Mouse (Mus musculus) limb, embryonic 11.5 days (tissue): ENCODE measurements around the gene Spaca4. TPM values are rescaled to one million over a fixed set of nuclear protein-coding genes. Genes with fewer than 3 reads are reported as not detected.
A peak's percentile ranks its signal among the peaks of the same experiment; 100 is the strongest.

Experiments used
- ATAC-seq: fragments of 200-750 bp; cut with Nextera tagmentation; 2 replicates; pipeline ENCODE4 v1.8.0; 2017; ENCODE audit warnings: low read depth; ENCODE audit not compliant: insufficient number of reproducible peaks, low FRiP score, low TSS enrichment
- DNase-seq: peaks from one replicate; pipeline ENCODE4 v3.0.0-alpha.2; 2015; ENCODE audit warnings: low spot score
- H3K27ac ChIP-seq: fragments of 300-500 bp; sonication (generic); replicated peaks from 2 replicates; pipeline ENCODE4 v1.5.1; 2014; ENCODE audit warnings: low read depth, mild to moderate bottlenecking, low read length
- H3K27me3 ChIP-seq: fragments of 300-500 bp; sonication (generic); 2 replicates; pipeline ENCODE4 v1.6.1; 2014; ENCODE audit warnings: mild to moderate bottlenecking, low read length, mixed read lengths; ENCODE audit not compliant: control insufficient read depth, insufficient read depth
- H3K36me3 ChIP-seq: fragments of 300-500 bp; sonication (generic); 2 replicates; pipeline ENCODE4 v1.6.1; 2014; ENCODE audit warnings: mild to moderate bottlenecking, low read length, moderate library complexity, mixed read lengths; ENCODE audit not compliant: control insufficient read depth, insufficient read depth
- H3K4me1 ChIP-seq: fragments of 300-500 bp; sonication (generic); 2 replicates; pipeline ENCODE4 v1.6.1; 2014; ENCODE audit warnings: low read length, mixed read lengths; ENCODE audit not compliant: control insufficient read depth, insufficient read depth
- H3K4me2 ChIP-seq: fragments of 300-500 bp; sonication (generic); 2 replicates; pipeline ENCODE4 v1.6.1; 2014; ENCODE audit warnings: low read depth, mild to moderate bottlenecking, moderate library complexity; ENCODE audit not compliant: severe bottlenecking
- H3K4me3 ChIP-seq: fragments of 300-500 bp; sonication (generic); 2 replicates; pipeline ENCODE4 v1.5.1; 2014; ENCODE audit warnings: low read depth, low read length
- H3K9ac ChIP-seq: fragments of 300-500 bp; sonication (generic); 2 replicates; pipeline ENCODE4 v1.6.1; 2014; ENCODE audit warnings: mild to moderate bottlenecking, low read length
- H3K9me3 ChIP-seq: fragments of 300-500 bp; sonication (generic); 2 replicates; pipeline ENCODE4 v1.6.1; 2016; ENCODE audit warnings: low read length; ENCODE audit not compliant: control insufficient read depth
- WGBS: fragments of 180-500 bp; shearing (Covaris S2); extraction: QIAGEN DNeasy Blood & Tissue Kit; methylation state at CpG from one replicate; pipeline ENCODE4 v1.1.7; 2014; 5-methylcytosine and 5-hydroxymethylcytosine counted together
- polyA plus RNA-seq: library from polyadenylated mRNA; unstranded; fragments of >200 nt; fragmentation: Nextera tagmentation; extraction: Ambion mirVana; gene quantifications from 2 replicates; pipeline ENCODE4 v1.2.1, GENCODE M21; 2014

Gene Spaca4
- polyA plus RNA-seq, 1 experiment from 2014 or later, result not detected

- Histone ChIP-seq H3K9me3 (no peaks in the 10 kb centered on the region), H3K36me3 (no peaks in the 10 kb centered on the region), H3K27ac (peak overlapping the region; percentile 51; the same call in 1 of the 2 replicates), H3K4me3 (peak overlapping the region; percentile 33), H3K4me1 (peaks cover 37% of the 10 kb centered on the region), H3K4me2 (peak overlapping the region; percentile 72), H3K9ac (peak overlapping the region; percentile 41), H3K27me3 (peaks cover 15% of the 10 kb centered on the region)
- WGBS, result under 1% methylated on average over 13 of the region's 13 CpGs
- ATAC-seq, result peak; percentile 41
- DNase-seq, result peak; percentile 77
Measured at GRCm38 (mm10) chr7:45704046-45704559, 21.5 kb downstream of the Spaca4 start.

- Histone ChIP-seq H3K9me3 (no peaks in the 10 kb centered on the region), H3K4me1 (peaks cover 32% of the 10 kb centered on the region), H3K27ac (peak overlapping the region; percentile 51; the same call in 1 of the 2 replicates), H3K36me3 (no peaks in the 10 kb centered on the region), H3K27me3 (peaks cover 21% of the 10 kb centered on the region), H3K4me3 (peak overlapping the region; percentile 33), H3K9ac (peak overlapping the region; percentile 41), H3K4me2 (peak overlapping the region; percentile 72; the same call in 1 of the 2 replicates)
- ATAC-seq (no peak), DNase-seq (no peak)
- WGBS, result 46% methylated on average over 12 of the region's 12 CpGs
Measured at GRCm38 (mm10) chr7:45703521-45704033, 22.0 kb downstream of the Spaca4 start.

DNA sequence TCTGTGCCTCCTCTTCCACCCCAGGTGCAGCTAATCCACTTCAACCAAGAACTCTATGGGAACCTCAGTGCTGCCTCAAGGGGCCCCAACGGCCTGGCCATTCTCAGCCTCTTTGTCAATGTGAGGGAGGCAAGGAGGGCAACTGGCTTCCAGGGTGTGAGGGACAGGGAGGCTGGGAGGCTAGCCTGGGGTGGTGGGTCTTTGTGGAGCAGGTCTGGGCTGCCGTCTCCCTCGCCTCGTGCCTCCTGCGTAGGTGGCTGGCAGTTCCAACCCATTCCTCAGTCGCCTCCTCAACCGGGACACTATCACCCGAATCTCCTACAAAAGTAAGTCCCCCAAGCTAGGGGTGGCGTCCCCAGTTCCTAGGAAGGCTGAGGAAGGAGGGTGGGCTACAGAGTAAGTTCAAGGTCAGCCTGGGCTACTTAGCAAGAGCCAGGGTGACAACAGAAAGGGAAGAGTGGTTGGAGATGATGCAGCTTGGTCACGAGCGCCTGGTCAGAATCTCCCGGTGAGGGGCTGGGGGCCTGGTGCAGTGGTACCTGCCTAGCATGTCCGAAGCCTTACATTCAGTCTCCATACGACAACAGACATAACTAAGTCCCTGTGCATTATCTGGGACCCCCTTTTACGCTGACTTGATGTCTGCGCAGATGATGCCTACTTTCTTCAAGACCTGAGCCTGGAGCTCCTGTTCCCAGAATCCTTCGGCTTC, 22.6 kb downstream of the Spaca4 start:
- peaks cover 25% of the 10 kb centered on the region for H3K27me3 ChIP-seq
- 89% methylated on average over 17 of the region's 17 CpGs for WGBS
- ATAC-seq, result no peak

GRCm38 (mm10) chr7:45702316-45702715, 23.3 kb downstream of the Spaca4 start:
- no peaks in the 10 kb centered on the region for H3K36me3 ChIP-seq
- peaks cover 21% of the 10 kb centered on the region for H3K4me1 ChIP-seq
- no peak for ATAC-seq
- WGBS, result 95% methylated on average over 11 of the region's 11 CpGs
- no peak overlapping the region for H3K4me3 ChIP-seq
- H3K9ac ChIP-seq, result no peak overlapping the region
- no peak for DNase-seq
- no peaks in the 10 kb centered on the region for H3K9me3 ChIP-seq
- H3K27ac ChIP-seq, result no peak overlapping the region
- no peak overlapping the region for H3K4me2 ChIP-seq
- peaks cover 25% of the 10 kb centered on the region for H3K27me3 ChIP-seq

More for the DNA sequence above, 22.6 kb downstream of the Spaca4 start:
- peaks cover 26% of the 10 kb centered on the region for H3K4me1 ChIP-seq
- H3K27ac ChIP-seq, result no peak overlapping the region
- H3K9me3 ChIP-seq, result no peaks in the 10 kb centered on the region
- peak overlapping the region; percentile 72; the same call in 1 of the 2 replicates for H3K4me2 ChIP-seq
- no peaks in the 10 kb centered on the region for H3K36me3 ChIP-seq
- H3K9ac ChIP-seq, result no peak overlapping the region
- H3K4me3 ChIP-seq, result no peak overlapping the region
- no peak for DNase-seq

DNA sequence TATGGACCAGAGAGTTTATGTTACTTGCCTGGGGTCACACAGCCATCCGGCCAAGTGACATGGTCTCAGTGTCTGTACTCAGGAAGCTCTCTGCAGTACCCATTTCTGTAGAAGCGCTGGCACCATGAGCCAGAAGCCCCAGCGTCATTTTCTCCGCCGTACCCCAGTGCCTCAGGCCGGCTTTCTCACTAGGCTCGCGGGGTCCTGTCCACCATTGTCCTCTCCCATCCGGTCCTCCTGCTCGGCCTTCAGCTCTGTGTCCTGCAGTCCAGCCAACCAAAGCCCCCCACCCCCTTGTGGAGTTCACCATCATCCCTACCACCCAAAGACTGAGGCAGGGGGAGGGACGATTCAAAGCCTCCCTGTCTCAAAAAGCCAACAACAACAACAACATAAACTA, 24.0 kb downstream of the Spaca4 start:
- H3K9me3 ChIP-seq, result no peaks in the 10 kb centered on the region
- WGBS, result 92% methylated on average over 11 of the region's 11 CpGs
- no peak overlapping the region for H3K27ac ChIP-seq
- no peak for DNase-seq
- ATAC-seq, result no peak
- H3K9ac ChIP-seq, result no peak overlapping the region
- no peak overlapping the region for H3K4me2 ChIP-seq
- H3K36me3 ChIP-seq, result no peaks in the 10 kb centered on the region
- H3K27me3 ChIP-seq, result peaks cover 25% of the 10 kb centered on the region
- H3K4me1 ChIP-seq, result peaks cover 21% of the 10 kb centered on the region
- no peak overlapping the region for H3K4me3 ChIP-seq

- Histone ChIP-seq H3K4me3 (0 out of 2 replicates have a peak overlapping the region, but pooled peaks have one; percentile 17), H3K9ac (peak overlapping the region; percentile 56), H3K27me3 (peaks cover 25% of the 10 kb centered on the region), H3K4me1 (peaks cover 21% of the 10 kb centered on the region), H3K4me2 (peak overlapping the region; percentile 65; the same call in 1 of the 2 replicates), H3K36me3 (no peaks in the 10 kb centered on the region), H3K27ac (no peak overlapping the region), H3K9me3 (no peaks in the 10 kb centered on the region)
- 32% methylated on average over 11 of the region's 11 CpGs for WGBS
- ATAC-seq (no peak), DNase-seq (no peak)
Measured at GRCm38 (mm10) chr7:45701072-45701471, 24.5 kb downstream of the Spaca4 start.

- Histone ChIP-seq H3K9me3 (no peaks in the 10 kb centered on the region), H3K4me1 (peaks cover 17% of the 10 kb centered on the region), H3K9ac (peak overlapping the region; percentile 56), H3K27me3 (peaks cover 25% of the 10 kb centered on the region), H3K27ac (no peak overlapping the region), H3K4me2 (peak overlapping the region; percentile 65), H3K36me3 (no peaks in the 10 kb centered on the region), H3K4me3 (peak overlapping the region; percentile 30)
- ATAC-seq, result no peak
- peak; percentile 82 for DNase-seq
- under 1% methylated on average over 20 of the region's 20 CpGs for WGBS
Measured at GRCm38 (mm10) chr7:45700301-45701015, 25.2 kb downstream of the Spaca4 start.

- Histone ChIP-seq H3K4me1 (peaks cover 14% of the 10 kb centered on the region), H3K27me3 (peaks cover 25% of the 10 kb centered on the region), H3K9ac (peak within 1 kb of the TSS; percentile 46), H3K4me3 (peak within 1 kb of the TSS; percentile 30), H3K4me2 (peak within 1 kb of the TSS; percentile 65), H3K9me3 (no peaks in the 10 kb centered on the region), H3K27ac (no peak within 1 kb of the TSS), H3K36me3 (no peaks in the 10 kb centered on the region)
- 2% methylated on average over 36 of the region's 36 CpGs for WGBS
- ATAC-seq (no peak), DNase-seq (peak; percentile 48)
Measured at GRCm38 (mm10) chr7:45699523-45700141, 26.0 kb downstream of the Spaca4 start, which contains the start of gene Car11. Gene Car11 (plus strand): TSS chr7:45699843.
